Mouse (Mus musculus): ENCODE measurements at regions not wholly inside any gene's neighbourhood (a gene's known extent, or its start where the extent isn't known, plus 50 kb on each side); places are given as distances from the start of the nearest gene placed in this dataset.

DNA sequence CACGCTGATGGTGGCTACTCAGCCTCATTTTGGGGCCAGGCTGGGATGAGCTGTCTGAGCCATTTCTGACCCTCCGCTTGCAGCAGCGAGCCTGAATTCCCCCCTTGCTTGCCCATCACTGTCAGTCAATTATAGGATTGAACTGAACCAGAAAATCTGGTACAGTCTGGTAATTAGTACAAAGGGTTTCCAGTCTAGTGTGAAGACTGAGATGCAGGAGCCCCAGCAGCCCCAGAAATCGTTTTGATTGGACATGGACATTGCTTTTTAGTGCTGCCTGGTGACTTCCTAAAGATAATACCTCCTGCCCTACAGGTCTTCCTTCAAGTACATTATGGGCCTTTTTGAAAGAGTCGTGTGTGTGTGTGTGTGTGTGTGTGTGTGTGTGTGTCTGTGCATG, 88.5 kb upstream of the Sox2 start:
- Histone ChIP-seq H3K4me3 (peak overlapping the region; percentile 54), H3K27me3 (ENCODE audit: insufficient read depth, poor library complexity, severe bottlenecking) (no peaks in the 10 kb centered on the region; the same call in 1 of the 2 replicates), H3K9me3 (no peaks in the 10 kb centered on the region), H3K4me1 (replicated peaks) (peaks cover 65% of the 10 kb centered on the region), H3K27ac (peak overlapping the region; percentile 90), H3K36me3 (no peaks in the 10 kb centered on the region)
- WGBS = 12% methylated on average over 5 of the region's 5 CpGs
- DNase-seq (ENCODE audit: low spot score) = peak; percentile 51

DNA sequence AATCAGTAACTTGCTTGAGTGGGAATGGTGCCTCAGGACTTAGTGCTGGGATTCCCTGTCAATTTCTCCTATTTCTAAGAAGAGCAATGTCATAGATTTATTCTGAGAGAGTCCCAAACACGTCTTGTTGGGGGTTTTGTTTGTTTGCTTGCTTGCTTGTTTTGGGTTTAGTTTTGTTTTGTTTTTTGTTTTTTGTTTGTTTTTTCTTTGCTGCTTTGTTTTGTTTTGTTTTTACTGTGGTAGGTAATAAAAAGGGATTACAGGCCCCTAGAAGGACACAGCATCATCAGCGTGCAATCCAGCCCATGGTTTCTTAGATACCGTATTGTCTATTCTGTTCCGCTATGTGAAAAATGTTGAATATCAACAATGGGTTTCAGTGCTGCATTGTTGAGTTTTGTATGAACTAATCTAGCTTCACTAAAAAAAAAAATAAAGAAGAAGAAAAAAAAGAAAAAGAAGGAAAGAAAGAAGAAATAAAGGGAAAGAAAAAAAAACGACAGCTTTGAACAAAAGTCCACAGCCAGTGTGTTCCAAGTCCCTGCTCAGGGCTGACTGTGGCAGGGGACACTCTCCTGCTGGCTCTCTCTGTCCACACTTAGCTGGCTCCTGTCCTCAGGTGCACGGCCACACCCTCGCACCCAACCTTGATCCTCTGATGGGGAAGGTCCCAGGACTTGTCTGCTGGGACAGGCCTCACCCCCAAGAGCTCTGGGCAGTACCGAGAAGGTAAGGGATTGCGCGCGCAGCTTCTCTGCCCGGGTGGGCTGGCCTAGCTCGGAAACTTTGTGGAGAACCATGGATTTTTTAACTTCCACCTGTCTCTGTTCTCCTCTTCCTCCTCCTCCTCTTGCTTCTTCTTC, 90.1 kb upstream of the Sox2 start:
- Histone ChIP-seq H3K9me3 (no peaks in the 10 kb centered on the region), H3K4me1 (replicated peaks) (peaks cover 49% of the 10 kb centered on the region), H3K27ac (peak overlapping the region; percentile 90), H3K4me3 (peak overlapping the region; percentile 54), H3K27me3 (ENCODE audit: insufficient read depth, poor library complexity, severe bottlenecking) (no peaks in the 10 kb centered on the region), H3K36me3 (no peaks in the 10 kb centered on the region)
- 22% methylated on average over 13 of the region's 13 CpGs for WGBS
- peak; percentile 62 for DNase-seq (ENCODE audit: low spot score)

DNA sequence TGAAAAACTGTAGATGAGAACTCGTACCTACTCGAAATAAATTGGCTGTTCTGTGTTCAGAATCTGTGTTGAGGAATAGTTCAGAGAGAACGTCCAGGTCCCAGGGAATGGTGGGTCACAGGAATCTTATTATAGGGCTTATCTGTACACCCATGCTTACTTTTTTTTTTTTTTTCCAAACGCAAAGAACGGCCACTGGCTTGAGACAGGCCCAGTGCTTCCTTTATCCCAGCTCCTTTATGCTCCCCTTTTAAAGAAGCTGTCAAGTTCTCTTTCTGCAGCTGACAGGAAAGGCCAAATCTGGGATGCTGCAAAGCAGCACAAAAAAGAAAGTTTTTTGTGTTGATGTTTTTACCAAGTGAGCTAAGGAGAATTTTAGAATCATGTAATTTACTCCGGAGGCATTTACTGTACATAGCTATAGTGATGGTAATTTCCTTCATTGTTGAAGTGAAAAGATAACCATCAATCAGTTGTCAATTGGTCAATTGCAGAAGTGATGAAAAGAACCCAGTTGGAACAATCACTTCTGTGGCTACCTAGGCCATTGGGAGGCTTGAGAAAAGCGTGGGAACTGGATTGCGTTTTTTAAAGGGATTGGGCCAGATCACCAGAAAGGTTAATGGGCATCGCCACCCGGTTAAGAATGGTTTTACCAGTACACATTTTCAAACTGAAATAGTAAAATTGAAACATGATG, 91.2 kb upstream of the Sox2 start:
- Histone ChIP-seq H3K4me1 (replicated peaks) (peaks cover 44% of the 10 kb centered on the region), H3K27ac (peak overlapping the region; percentile 90), H3K4me3 (no peak overlapping the region), H3K36me3 (no peaks in the 10 kb centered on the region), H3K9me3 (no peaks in the 10 kb centered on the region), H3K27me3 (ENCODE audit: insufficient read depth, poor library complexity, severe bottlenecking) (no peaks in the 10 kb centered on the region)
- peak; percentile 40 for DNase-seq (ENCODE audit: low spot score)
- WGBS = 29% methylated on average over 10 of the region's 10 CpGs

DNA sequence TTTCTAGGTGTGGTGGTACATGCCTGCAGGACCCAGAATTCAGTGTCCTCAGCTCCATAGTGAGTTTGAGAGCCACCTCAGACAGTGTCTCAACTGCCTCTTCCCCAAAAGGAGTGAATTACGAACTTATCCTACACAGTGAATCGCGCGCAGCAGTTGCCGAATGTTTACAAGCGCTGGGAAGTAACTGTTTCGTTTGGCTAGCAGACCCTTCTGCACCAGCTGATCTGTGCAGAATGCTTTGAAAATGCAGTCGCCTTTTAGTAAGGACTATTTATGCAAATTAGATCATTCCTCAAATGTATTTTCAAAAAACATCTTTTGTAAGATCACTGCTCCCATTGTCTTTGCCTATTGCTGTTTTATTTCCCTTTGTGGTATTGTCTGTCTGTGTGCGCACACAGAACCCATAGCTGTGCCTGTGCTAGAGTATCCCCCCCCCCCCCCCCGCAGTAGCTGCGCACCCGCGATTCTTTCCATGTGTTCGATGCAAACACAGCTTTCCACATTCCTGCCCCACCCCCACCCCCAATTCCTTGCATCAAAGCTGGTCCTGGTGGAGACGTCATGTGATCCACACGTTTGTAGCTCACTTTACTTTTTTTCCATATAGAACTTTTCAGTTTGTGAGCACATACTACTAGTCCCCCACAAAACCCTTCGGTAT, 97.5 kb upstream of the Sox2 start:
- peak overlapping the region; percentile 53; the same call in 1 of the 2 replicates for H3K27ac ChIP-seq
- DNase-seq (ENCODE audit: low spot score) = no peak
- WGBS = 65% methylated on average over 17 of the region's 17 CpGs
- H3K27me3 ChIP-seq (ENCODE audit: insufficient read depth, poor library complexity, severe bottlenecking) = no peaks in the 10 kb centered on the region
- peaks cover 18% of the 10 kb centered on the region for H3K4me1 ChIP-seq (replicated peaks)
- no peaks in the 10 kb centered on the region for H3K36me3 ChIP-seq
- H3K4me3 ChIP-seq = no peak overlapping the region
- no peaks in the 10 kb centered on the region for H3K9me3 ChIP-seq

DNA sequence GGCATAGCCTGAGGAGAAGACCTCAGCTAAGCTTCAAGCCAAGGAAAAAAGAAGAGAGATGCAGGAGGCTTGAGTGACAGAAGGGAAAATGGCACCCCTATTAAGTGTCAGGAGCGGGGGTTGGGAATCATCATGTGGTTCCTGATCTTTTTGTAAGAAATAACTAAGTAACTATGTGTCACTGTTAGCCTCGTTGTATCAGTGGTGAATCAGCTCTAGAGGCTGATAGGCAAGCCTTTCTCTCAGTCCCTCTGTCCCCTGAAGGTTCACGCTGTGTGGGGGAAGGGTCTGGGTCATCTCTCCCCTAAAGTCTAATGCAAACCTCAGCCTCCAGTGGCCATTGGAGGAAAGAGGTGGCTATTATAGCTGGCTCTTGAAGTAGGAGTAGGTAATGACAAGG, 99.1 kb upstream of the Sox2 start:
- Histone ChIP-seq H3K9me3 (no peaks in the 10 kb centered on the region), H3K36me3 (no peaks in the 10 kb centered on the region), H3K27ac (0 out of 2 replicates have a peak overlapping the region, but pooled peaks have one; percentile 56), H3K27me3 (ENCODE audit: insufficient read depth, poor library complexity, severe bottlenecking) (no peaks in the 10 kb centered on the region), H3K4me3 (no peak overlapping the region), H3K4me1 (replicated peaks) (peaks cover 17% of the 10 kb centered on the region)
- no peak for DNase-seq (ENCODE audit: low spot score)
- WGBS = 55% methylated on average over 3 of the region's 3 CpGs

DNA sequence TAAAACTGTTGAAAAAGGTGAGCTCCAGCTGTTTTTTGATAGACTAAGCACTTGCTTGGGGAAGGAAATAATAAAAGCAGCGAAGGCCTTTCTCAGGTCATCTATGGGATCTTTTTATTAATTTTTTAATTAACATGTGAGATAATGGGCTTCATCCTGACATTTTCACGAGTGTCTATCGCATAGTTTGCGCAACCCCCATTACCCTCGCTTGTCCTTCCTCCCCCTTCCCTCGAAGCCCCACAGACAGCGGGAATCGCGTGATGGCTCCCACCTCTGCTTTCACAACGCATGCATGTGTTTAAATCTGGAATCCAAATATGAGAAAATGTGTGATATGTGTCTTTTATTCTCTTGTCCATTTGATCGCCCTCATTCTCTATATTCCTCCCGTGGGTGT, 100.0 kb upstream of the Sox2 start:
- no peaks in the 10 kb centered on the region for H3K27me3 ChIP-seq (ENCODE audit: insufficient read depth, poor library complexity, severe bottlenecking)
- WGBS = 81% methylated on average over 12 of the region's 12 CpGs
- no peaks in the 10 kb centered on the region for H3K36me3 ChIP-seq
- H3K27ac ChIP-seq = no peak overlapping the region
- H3K4me1 ChIP-seq (replicated peaks) = peaks cover 17% of the 10 kb centered on the region
- H3K4me3 ChIP-seq = no peak overlapping the region
- DNase-seq (ENCODE audit: low spot score) = no peak
- no peaks in the 10 kb centered on the region for H3K9me3 ChIP-seq

DNA sequence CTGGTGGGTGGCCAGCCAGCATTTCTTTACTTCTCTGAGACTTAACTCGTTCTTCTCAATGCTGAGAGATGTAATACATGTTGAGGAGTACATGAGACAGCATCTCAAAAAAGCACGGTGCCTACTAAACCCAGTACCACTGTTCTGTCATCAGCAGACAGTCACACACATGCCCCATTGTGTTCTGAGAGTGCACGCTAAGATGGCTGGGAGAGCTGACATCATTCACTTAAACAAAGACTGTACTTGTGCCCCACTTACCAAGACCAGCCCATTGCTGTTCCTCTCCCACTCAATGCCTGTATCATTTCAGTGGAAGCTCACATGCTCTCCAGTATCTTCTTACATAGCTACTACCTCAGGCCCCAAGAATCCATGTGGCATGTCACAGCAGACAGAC, 117.8 kb upstream of the Sox2 start:
- WGBS = 66% methylated on average over 3 of the region's 3 CpGs
- H3K9me3 ChIP-seq = peaks cover 17% of the 10 kb centered on the region; the same call in 1 of the 2 replicates
- H3K36me3 ChIP-seq = no peaks in the 10 kb centered on the region
- peaks cover 13% of the 10 kb centered on the region for H3K4me1 ChIP-seq (replicated peaks)
- no peak overlapping the region for H3K4me3 ChIP-seq
- no peak for DNase-seq (ENCODE audit: low spot score)
- peak overlapping the region; percentile 62 for H3K27ac ChIP-seq
- H3K27me3 ChIP-seq (ENCODE audit: insufficient read depth, poor library complexity, severe bottlenecking) = no peaks in the 10 kb centered on the region

DNA sequence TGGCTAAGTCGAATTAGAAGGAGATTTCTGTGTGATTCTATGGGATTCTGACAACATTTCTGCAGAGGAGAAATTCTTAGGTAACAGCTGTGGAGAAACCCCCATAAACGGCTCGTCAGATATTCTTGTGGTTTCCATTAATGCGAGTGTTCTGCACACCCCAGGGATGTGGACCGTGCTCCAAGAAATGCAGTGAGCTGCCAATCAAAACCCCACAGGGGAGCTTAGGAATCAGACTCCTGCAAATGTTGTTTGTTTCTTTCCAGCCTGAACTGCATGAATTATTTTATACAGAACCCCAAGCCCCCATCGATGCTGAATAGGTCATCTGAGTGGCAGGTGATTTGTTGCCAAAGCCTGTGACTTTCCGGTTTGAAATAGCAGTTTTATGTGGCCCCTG, 118.4 kb upstream of the Sox2 start:
- Histone ChIP-seq H3K27me3 (ENCODE audit: insufficient read depth, poor library complexity, severe bottlenecking) (no peaks in the 10 kb centered on the region), H3K27ac (peak overlapping the region; percentile 62; the same call in 1 of the 2 replicates), H3K4me3 (no peak overlapping the region), H3K4me1 (replicated peaks) (peaks cover 13% of the 10 kb centered on the region), H3K36me3 (no peaks in the 10 kb centered on the region), H3K9me3 (peaks cover 11% of the 10 kb centered on the region; the same call in 1 of the 2 replicates)
- no peak for DNase-seq (ENCODE audit: low spot score)
- 56% methylated on average over 7 of the region's 7 CpGs for WGBS

DNA sequence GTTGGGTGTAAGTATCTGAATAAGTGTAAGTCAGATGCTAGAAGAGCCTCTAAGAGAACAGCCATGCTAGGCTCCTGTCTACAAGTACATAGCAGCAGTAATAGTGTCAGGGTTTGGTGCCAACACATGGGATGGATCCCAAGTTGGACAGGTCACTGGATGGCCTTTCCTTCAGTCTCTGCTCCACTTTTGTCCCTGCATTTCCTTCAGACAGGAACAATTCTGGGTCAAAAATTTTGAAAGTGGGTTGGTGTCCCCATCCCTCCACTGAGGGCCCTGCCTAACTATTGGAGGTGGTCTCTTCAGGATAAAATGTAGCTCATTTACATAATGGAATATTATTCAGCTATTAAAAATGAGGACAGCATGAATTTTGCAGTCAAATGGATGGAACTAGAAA, 122.7 kb upstream of the Sox2 start:
- no peaks in the 10 kb centered on the region for H3K36me3 ChIP-seq
- H3K9me3 ChIP-seq = peaks cover 12% of the 10 kb centered on the region; the same call in 1 of the 2 replicates
- no peak overlapping the region for H3K4me3 ChIP-seq
- no peak for DNase-seq (ENCODE audit: low spot score)
- no peak overlapping the region for H3K27ac ChIP-seq
- H3K4me1 ChIP-seq (replicated peaks) = peaks cover 12% of the 10 kb centered on the region
- H3K27me3 ChIP-seq (ENCODE audit: insufficient read depth, poor library complexity, severe bottlenecking) = no peaks in the 10 kb centered on the region

DNA sequence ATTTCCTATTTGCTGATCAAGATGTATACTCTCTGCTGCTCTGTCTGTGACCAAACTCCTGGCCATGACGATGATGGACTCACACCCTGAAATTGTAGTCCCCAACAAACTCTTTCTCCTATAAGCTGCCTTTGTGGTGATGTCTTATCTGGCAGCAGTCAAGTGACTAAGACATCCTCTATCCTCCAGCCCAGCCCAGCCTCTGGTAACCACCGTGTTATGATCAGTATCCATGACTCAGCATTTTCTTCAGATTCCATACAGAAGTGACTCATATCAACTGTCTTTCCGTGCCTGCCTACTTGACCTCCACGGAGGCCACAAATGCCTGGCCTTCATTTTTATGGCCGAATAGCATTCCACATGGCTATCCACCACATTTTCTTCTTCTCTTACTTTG, 124.5 kb upstream of the Sox2 start:
- Histone ChIP-seq H3K36me3 (no peaks in the 10 kb centered on the region), H3K27me3 (ENCODE audit: insufficient read depth, poor library complexity, severe bottlenecking) (no peaks in the 10 kb centered on the region), H3K9me3 (peaks cover 12% of the 10 kb centered on the region; the same call in 1 of the 2 replicates), H3K27ac (no peak overlapping the region), H3K4me3 (no peak overlapping the region), H3K4me1 (replicated peaks) (no peaks in the 10 kb centered on the region)
- DNase-seq (ENCODE audit: low spot score) = no peak
- 91% methylated on average over 5 of the region's 5 CpGs for WGBS

DNA sequence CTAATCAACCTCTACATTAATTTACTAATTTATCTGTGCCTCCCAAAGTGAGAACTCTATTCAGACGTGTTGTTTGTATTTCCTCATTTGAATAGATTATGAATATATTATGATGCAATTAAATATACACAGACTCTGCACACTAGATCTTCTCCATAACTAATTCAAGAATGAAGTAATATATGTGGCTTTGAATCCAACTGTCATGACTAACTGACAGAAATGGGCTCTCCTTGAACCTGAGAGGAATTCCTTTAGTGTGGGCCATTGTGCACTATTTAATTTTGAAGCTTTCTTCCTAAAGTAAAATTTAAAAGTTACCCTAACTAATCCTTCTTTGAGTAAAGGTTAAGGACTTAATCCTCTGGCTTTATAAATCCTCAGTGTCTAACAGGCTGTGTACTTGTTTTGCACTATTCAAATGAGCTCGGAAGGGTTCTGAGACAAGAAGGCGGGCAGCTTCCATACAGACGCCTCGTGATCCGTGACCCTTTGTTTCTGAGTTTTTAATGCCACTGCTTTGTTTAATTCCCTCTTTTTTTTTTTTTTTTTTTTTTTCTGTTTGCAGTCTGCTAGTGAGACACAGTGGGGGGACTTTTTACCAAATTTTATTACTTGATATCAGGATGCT, 128.0 kb upstream of the Sox2 start:
- Histone ChIP-seq H3K27ac (no peak overlapping the region), H3K4me3 (no peak overlapping the region), H3K36me3 (no peaks in the 10 kb centered on the region), H3K9me3 (peaks cover 12% of the 10 kb centered on the region; the same call in 1 of the 2 replicates), H3K27me3 (ENCODE audit: insufficient read depth, poor library complexity, severe bottlenecking) (no peaks in the 10 kb centered on the region), H3K4me1 (replicated peaks) (no peaks in the 10 kb centered on the region)
- no peak for DNase-seq (ENCODE audit: low spot score)
- WGBS = 59% methylated on average over 6 of the region's 6 CpGs

DNA sequence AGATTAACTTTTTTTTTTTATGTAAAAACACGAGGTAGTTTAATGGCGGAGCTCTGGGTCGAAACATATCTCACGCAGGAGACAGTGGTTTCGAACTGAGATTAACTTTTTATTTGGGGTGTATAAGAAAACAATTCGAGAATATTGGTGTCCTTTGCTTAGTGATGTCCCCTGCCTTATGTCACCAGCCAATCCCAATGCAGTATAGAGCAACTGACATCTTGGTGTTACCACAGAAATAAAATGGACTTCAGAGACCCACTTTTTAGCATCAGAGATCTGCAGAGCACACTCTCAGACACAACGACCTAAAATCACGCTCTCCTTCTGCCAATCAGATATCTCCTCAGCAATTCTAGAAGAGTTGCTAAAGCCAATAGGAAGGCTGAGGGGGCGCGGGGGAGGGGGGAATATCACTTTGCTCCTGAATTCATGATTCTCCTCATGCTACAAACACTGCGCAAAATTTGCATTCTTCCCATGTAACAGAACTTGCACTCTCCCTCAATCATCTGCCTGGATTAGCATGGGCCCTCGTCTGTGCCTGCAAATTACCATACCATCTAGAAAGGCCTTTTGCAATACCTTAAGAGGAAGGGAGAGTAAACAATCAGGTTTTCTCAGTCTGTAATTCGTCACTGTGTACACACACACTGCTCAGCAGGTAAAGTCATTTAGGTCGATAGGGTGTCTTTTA, 128.7 kb upstream of the Sox2 start:
- H3K27ac ChIP-seq = no peak overlapping the region
- H3K4me3 ChIP-seq = no peak overlapping the region
- 86% methylated on average over 14 of the region's 14 CpGs for WGBS
- no peaks in the 10 kb centered on the region for H3K27me3 ChIP-seq (ENCODE audit: insufficient read depth, poor library complexity, severe bottlenecking)
- peaks cover 11% of the 10 kb centered on the region; the same call in 1 of the 2 replicates for H3K9me3 ChIP-seq
- H3K4me1 ChIP-seq (replicated peaks) = no peaks in the 10 kb centered on the region
- DNase-seq (ENCODE audit: low spot score) = no peak
- no peaks in the 10 kb centered on the region for H3K36me3 ChIP-seq

All from hindbrain, embryonic 10.5 days (tissue).